Mouse (Mus musculus) left cerebral cortex, postnatal 10 days (tissue): Measurements from ENCODE around the gene Gm45837. TPM values are rescaled to one million over a fixed set of nuclear protein-coding genes. Genes with fewer than 3 reads are reported as not detected.

Experiments
- DNase-seq, 2 experiments: peaks; one replicate each; pipeline ENCODE4 v3.0.0; 2021 to 2022; ENCODE audit warnings: low spot score in 2 of 2, mixed read lengths in 1 of 2; ENCODE audit errors: extremely low spot score in 1 of 2
- intact Hi-C: fragments of 180-260 bp; cut with DNase I; formaldehyde crosslinking; loops from one replicate; pipeline ENCODE4 v1.15.1; 2025
- total RNA-seq, 2 experiments: library from RNA; stranded (reverse); gene quantifications; 2 replicates each; pipeline ENCODE4 v1.2.3; 2021

Gene Gm45837
- total RNA-seq, result 1 to 10 TPM; 1.1 to 1.8 TPM

DNA sequence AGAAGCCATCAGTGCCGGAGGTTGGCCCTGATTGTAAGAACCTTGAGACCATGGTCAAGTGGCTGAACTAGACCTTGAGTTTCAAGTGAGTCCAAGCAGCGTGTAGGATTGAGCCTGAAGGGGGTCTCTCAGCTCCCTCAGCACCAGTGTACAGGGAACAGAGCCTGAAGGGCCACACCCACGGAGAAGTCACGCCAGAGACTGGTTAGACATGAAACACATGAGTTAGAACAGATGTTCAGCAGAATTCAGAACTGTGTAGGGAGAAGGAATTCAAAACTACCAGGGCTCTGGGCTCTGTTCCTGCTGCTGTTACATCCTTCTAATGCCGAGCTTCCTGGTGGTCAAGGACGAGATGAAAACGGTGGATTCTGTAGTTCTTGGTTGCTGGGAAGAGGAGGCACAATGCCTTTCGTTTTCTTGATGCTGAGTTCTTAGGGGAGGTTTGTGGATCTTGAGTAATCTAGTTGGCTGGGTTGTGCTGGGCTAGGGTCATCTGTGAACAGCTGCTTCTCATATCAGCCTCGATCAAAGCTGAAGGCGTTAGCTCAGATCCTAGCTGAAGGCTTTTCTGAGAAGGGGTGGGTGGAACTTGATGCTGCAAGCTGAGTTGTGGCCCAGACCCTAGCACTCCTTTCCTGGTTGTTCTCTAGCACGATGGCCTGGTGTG lies at the start of gene Gm45837:
Gene Gm45837 (plus strand): TSS at position 620 of the 670 bp plus-strand sequence.
- intact Hi-C loops, result loop anchor here (5.0 kb wide), 1 partner anchor 212 kb away; no protein-coding TSS in a partner anchor
- DNase-seq, result no peak

GRCm38 (mm10) chr7:101361021-101361420 lies 49.7 kb upstream of the Gm45837 start:
- peak in 1 of 2 experiments; percentile 20 for DNase-seq
- intact Hi-C loops, result no loop called here

- peak in 1 of 2 experiments; percentile 18 for DNase-seq
- intact Hi-C loops, result no loop called here
Measured at GRCm38 (mm10) chr7:101361767-101362166, 48.9 kb upstream of the Gm45837 start.

- intact Hi-C loops, result no loop called here
- peak in 1 of 2 experiments; percentile 10 for DNase-seq
Measured at GRCm38 (mm10) chr7:101362791-101363191, 47.9 kb upstream of the Gm45837 start.

- no peak for DNase-seq
- intact Hi-C loops, result no loop called here
Measured at GRCm38 (mm10) chr7:101363914-101364313, 46.8 kb upstream of the Gm45837 start.

DNA sequence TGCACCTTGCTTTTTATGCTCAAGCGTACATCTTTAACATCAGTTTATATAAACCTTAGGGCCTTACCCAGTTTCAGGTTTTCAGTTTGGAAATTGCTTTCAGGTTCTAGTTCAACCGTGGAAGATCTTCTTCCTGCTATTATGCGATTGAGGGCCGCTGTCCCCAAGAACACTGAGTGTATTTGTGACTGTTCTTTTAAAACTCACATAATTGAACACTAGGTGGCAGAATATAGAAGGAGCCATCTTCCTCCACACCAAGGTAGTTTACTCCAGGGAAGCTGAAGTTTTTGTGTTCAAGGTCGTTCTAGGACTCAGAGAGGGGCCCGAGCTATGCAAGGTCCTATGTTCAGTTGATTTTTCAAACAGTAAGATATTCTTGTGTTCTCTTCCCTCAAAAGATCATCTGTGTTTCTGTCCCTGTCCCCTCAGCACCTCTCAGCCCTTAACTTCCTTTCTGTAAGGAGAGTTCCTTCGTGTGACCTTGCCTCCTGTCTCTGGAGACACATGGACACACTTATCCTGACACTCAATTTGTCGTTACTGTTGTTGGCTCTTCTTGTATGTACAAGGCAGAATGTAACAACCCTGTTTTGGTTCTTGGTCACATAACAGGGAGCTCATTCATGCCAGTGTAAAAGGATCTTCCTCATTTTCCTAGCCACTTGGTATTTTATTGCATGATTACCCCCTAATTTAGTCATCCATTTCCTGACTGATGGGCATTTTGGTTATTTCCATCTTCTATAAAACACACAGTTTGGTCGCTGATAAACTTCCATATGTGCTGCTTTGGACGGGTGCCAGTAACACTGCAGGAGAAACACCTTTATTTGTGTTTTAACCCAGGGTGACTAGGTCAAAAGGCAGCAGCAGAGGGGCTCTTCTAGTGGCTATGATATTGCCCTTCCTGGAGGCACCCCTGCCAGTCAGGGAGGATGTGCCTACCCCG lies 42.5 kb upstream of the Gm45837 start:
- no peak for DNase-seq
- intact Hi-C loops, result loop anchor here (5.0 kb wide), 1 partner anchor 46 kb away; no protein-coding TSS in a partner anchor

DNA sequence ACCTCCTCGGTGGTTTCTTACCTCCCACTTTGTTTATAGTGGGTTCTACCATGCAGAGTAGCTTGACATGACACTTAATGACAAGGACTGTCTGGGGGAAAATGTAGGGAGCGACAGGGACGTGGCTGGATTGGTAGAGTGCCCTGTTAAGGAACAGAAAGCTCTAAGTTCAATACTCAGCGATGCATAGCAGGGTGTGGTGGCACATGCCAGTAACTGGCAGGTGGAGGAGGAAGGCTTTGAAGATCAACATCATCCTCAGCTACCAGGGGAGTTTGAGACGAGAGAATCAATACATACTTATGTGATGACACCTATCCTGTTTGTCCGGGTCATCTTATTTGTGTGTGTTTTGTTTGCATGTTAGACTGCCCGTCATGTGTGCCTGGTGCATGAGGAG lies 41.0 kb upstream of the Gm45837 start:
- intact Hi-C loops, result loop anchor here (5.0 kb wide), 1 partner anchor 47 kb away; no protein-coding TSS in a partner anchor
- DNase-seq, result no peak

DNA sequence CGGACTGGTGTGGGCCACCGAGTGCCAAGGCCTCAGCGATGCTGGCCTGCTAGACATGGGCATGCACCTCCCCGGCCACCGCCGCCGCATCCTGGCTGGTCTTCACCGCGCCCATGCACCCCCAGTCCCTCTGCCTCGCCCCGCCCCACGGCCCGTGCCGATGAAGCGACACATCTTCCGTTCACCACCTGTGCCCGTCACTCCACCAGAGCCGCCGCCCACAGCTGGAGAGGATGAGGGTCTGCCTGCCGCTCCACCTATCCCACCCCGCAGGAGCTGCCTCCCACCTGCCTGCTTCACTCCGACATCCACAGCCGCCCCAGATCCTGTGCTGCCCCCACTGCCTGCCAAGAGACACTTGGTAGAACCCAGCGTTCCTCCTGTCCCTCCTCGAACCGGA lies 37.6 kb upstream of the Gm45837 start:
- DNase-seq, result peak in 1 of 2 experiments; percentile 55
- intact Hi-C loops, result no loop called here

DNA sequence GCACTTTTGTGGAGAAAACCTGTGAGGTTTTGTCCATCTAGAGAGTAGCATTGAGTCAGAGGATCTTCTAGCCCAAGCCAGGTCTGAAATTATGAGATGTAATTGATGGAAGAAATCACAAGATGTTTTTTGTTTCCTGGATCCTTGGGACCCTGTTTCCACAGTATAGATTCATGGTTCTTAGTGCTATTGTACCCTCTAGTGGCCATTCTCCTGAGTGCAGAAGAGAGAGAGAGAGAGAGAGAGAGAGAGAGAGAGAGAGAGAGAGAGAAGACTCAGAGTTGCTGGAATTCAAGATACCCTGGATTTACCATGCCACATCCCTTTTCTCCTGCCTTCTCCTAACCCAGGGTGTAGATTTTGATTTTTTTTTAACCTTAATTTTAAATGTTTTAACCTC lies 36.5 kb upstream of the Gm45837 start:
- peak in 1 of 2 experiments; percentile 68 for DNase-seq
- intact Hi-C loops, result loop anchor here (2.0 kb wide), 2 partner anchors 63 to 313 kb away; no protein-coding TSS in a partner anchor

- DNase-seq, result no peak
- intact Hi-C loops, result no loop called here
Measured at GRCm38 (mm10) chr7:101376701-101377340, 33.9 kb upstream of the Gm45837 start.

GRCm38 (mm10) chr7:101377741-101378262 lies 32.9 kb upstream of the Gm45837 start:
- peak in 1 of 2 experiments; percentile 82 for DNase-seq
- intact Hi-C loops, result no loop called here

GRCm38 (mm10) chr7:101378285-101378684 lies 32.4 kb upstream of the Gm45837 start:
- no peak for DNase-seq
- intact Hi-C loops, result no loop called here

DNA sequence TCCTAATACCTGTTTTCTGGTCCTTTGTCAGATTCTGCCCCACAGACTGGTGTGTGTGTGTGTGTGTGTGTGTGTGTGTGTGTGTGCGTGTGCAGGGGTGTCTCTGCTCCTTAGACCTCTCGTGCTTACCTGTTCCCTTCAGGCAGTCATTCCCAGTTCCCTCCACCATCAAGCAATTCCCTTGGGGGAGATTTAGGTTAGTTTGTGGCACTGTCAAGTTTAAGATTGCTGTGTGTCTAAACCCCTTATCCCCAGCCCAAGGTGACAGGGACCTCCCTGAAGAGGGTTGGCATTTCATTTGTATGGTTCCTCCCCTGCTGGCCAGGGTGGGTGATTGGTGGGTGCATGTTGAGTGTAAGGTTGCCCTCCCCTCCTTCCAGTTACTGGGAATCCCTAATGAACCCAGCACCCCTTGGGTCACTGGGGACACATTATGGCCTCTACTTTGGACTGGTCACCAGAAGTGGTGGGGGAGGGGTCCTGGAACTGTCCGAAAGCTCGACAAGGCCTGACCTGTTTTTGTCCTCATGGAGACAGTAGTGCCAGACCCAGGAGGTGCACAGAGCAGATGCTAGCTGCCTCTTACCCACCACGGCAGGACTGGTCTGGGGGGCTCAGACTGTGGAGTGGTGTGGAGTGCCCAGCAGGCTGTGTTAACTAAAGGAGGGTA lies 31.8 kb upstream of the Gm45837 start:
- intact Hi-C loops, result no loop called here
- DNase-seq, result no peak

DNA sequence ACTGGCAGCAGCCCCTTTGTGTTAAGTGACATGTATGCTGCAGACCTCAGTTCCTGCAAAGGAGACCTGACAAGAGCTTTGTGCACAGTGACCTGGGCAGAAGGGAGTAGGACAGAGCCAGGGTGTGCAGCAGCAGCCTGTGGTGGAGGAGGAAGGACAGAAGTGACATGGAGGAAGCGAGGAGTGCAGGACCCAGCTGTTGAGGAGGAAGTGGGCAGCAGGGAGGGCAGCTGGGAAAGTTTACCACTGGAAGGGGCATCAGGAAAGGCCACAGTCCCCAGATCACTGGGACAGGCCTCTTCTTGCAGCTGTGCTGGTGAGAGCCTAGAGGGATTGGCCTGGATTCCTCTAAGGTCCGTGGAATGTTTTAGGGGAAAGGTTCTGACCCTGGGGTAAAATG lies 31.0 kb upstream of the Gm45837 start:
- DNase-seq, result no peak
- intact Hi-C loops, result no loop called here

GRCm38 (mm10) chr7:101381512-101381911 lies 29.2 kb upstream of the Gm45837 start:
- DNase-seq, result no peak
- intact Hi-C loops, result no loop called here

- intact Hi-C loops, result no loop called here
- DNase-seq, result peak; percentile 16 to 55
Measured at GRCm38 (mm10) chr7:101382378-101382777, 28.3 kb upstream of the Gm45837 start.

GRCm38 (mm10) chr7:101383756-101384155 lies 26.9 kb upstream of the Gm45837 start:
- intact Hi-C loops, result no loop called here
- no peak for DNase-seq

DNA sequence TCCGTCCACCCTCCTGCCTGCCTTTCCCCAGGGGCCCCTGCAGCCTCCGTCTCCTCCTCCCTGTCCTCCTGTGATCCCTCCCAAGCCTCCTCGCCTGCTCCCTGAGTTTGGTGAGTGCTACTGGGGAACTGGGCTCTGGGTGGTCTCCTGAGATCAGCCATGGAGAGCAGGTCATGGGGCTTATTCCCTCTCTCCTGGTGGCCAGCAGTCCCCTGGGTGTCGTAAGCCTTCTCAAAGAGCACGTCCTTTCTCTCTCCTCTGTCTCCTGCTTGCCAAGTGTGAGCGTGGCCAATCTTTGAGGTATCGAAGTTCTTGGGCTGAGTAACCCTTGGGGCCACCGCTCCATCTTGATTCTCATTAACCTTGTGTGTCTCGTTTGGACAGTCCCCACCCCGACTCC lies 25.8 kb upstream of the Gm45837 start:
- intact Hi-C loops, result no loop called here
- DNase-seq, result no peak
